Mouse (Mus musculus): ENCODE data around the gene Pdcd5. TPM values are rescaled to one million over a fixed set of nuclear protein-coding genes. Genes with fewer than 3 reads are reported as not detected.

Pdcd5 gene
- polyA plus RNA-seq, 1 experiment from 2014 or later, result 323 TPM

- Histone ChIP-seq H3K27me3 (ENCODE audit: control insufficient read depth, insufficient read depth, low read length) (no peaks in the 10 kb centered on the region), H3K9me3 (replicated peaks; ENCODE audit: control insufficient read depth, low read length) (no peaks in the 10 kb centered on the region), H3K9ac (ENCODE audit: low read depth, low read length) (no peak overlapping the region), H3K36me3 (ENCODE audit: control insufficient read depth, insufficient read depth, low read length) (no peaks in the 10 kb centered on the region), H3K4me2 (no peak overlapping the region), H3K4me3 (ENCODE audit: low read depth, low read length) (no peak overlapping the region), H3K27ac (ENCODE audit: low read depth, low read length) (no peak overlapping the region), H3K4me1 (ENCODE audit: control insufficient read depth, insufficient read depth, low read length) (no peaks in the 10 kb centered on the region)
- WGBS (ENCODE audit: insufficient replicate concordance), result 85% methylated on average over 6 of the region's 6 CpGs
- no peak for ATAC-seq (replicated peaks; ENCODE audit: insufficient number of reproducible peaks, low FRiP score, low TSS enrichment)
Measured at GRCm38 (mm10) chr7:35683409-35684122, 36.2 kb upstream of the Pdcd5 start.

GRCm38 (mm10) chr7:35681559-35681958 lies 34.2 kb upstream of the Pdcd5 start:
- WGBS (ENCODE audit: insufficient replicate concordance), result 73% methylated on average over 3 of the region's 3 CpGs
- H3K9me3 ChIP-seq (replicated peaks; ENCODE audit: control insufficient read depth, low read length), result no peaks in the 10 kb centered on the region
- no peaks in the 10 kb centered on the region for H3K4me1 ChIP-seq (ENCODE audit: control insufficient read depth, insufficient read depth, low read length)
- no peaks in the 10 kb centered on the region for H3K27me3 ChIP-seq (ENCODE audit: control insufficient read depth, insufficient read depth, low read length)
- no peak overlapping the region for H3K27ac ChIP-seq (ENCODE audit: low read depth, low read length)
- H3K36me3 ChIP-seq (ENCODE audit: control insufficient read depth, insufficient read depth, low read length), result no peaks in the 10 kb centered on the region
- H3K9ac ChIP-seq (ENCODE audit: low read depth, low read length), result no peak overlapping the region
- ATAC-seq (replicated peaks; ENCODE audit: insufficient number of reproducible peaks, low FRiP score, low TSS enrichment), result no peak
- H3K4me3 ChIP-seq (ENCODE audit: low read depth, low read length), result no peak overlapping the region
- no peak overlapping the region for H3K4me2 ChIP-seq

- no peak overlapping the region for H3K4me3 ChIP-seq (ENCODE audit: low read depth, low read length)
- no peaks in the 10 kb centered on the region for H3K27me3 ChIP-seq (ENCODE audit: control insufficient read depth, insufficient read depth, low read length)
- H3K9me3 ChIP-seq (replicated peaks; ENCODE audit: control insufficient read depth, low read length), result no peaks in the 10 kb centered on the region
- H3K27ac ChIP-seq (ENCODE audit: low read depth, low read length), result no peak overlapping the region
- no peaks in the 10 kb centered on the region for H3K36me3 ChIP-seq (ENCODE audit: control insufficient read depth, insufficient read depth, low read length)
- H3K4me1 ChIP-seq (ENCODE audit: control insufficient read depth, insufficient read depth, low read length), result no peaks in the 10 kb centered on the region
- ATAC-seq (replicated peaks; ENCODE audit: insufficient number of reproducible peaks, low FRiP score, low TSS enrichment), result no peak
- no peak overlapping the region for H3K4me2 ChIP-seq
- 62% methylated on average over 4 of the region's 4 CpGs for WGBS (ENCODE audit: insufficient replicate concordance)
- no peak overlapping the region for H3K9ac ChIP-seq (ENCODE audit: low read depth, low read length)
Measured at GRCm38 (mm10) chr7:35678976-35679375, 31.7 kb upstream of the Pdcd5 start.

GRCm38 (mm10) chr7:35668066-35669041 lies 21.0 kb upstream of the Pdcd5 start:
- Histone ChIP-seq H3K9ac (ENCODE audit: low read depth, low read length) (no peak overlapping the region), H3K27ac (ENCODE audit: low read depth, low read length) (no peak overlapping the region), H3K4me1 (ENCODE audit: control insufficient read depth, insufficient read depth, low read length) (no peaks in the 10 kb centered on the region), H3K4me3 (ENCODE audit: low read depth, low read length) (no peak overlapping the region), H3K4me2 (no peak overlapping the region), H3K9me3 (replicated peaks; ENCODE audit: control insufficient read depth, low read length) (no peaks in the 10 kb centered on the region), H3K36me3 (ENCODE audit: control insufficient read depth, insufficient read depth, low read length) (no peaks in the 10 kb centered on the region), H3K27me3 (ENCODE audit: control insufficient read depth, insufficient read depth, low read length) (no peaks in the 10 kb centered on the region)
- WGBS (ENCODE audit: insufficient replicate concordance), result 62% methylated on average over 18 of the region's 18 CpGs
- no peak for ATAC-seq (replicated peaks; ENCODE audit: insufficient number of reproducible peaks, low FRiP score, low TSS enrichment)

- Histone ChIP-seq H3K9me3 (replicated peaks; ENCODE audit: control insufficient read depth, low read length) (no peaks in the 10 kb centered on the region), H3K27me3 (ENCODE audit: control insufficient read depth, insufficient read depth, low read length) (no peaks in the 10 kb centered on the region), H3K4me3 (ENCODE audit: low read depth, low read length) (no peak overlapping the region), H3K36me3 (ENCODE audit: control insufficient read depth, insufficient read depth, low read length) (no peaks in the 10 kb centered on the region), H3K4me1 (ENCODE audit: control insufficient read depth, insufficient read depth, low read length) (no peaks in the 10 kb centered on the region), H3K9ac (ENCODE audit: low read depth, low read length) (no peak overlapping the region), H3K4me2 (no peak overlapping the region), H3K27ac (ENCODE audit: low read depth, low read length) (no peak overlapping the region)
- no peak for ATAC-seq (replicated peaks; ENCODE audit: insufficient number of reproducible peaks, low FRiP score, low TSS enrichment)
- 55% methylated on average over 16 of the region's 16 CpGs for WGBS (ENCODE audit: insufficient replicate concordance)
Measured at GRCm38 (mm10) chr7:35663790-35664376, 16.6 kb upstream of the Pdcd5 start.

- ATAC-seq (replicated peaks; ENCODE audit: insufficient number of reproducible peaks, low FRiP score, low TSS enrichment), result no peak
- H3K27ac ChIP-seq (ENCODE audit: low read depth, low read length), result no peak overlapping the region
- no peaks in the 10 kb centered on the region for H3K4me1 ChIP-seq (ENCODE audit: control insufficient read depth, insufficient read depth, low read length)
- no peak overlapping the region for H3K4me2 ChIP-seq
- WGBS (ENCODE audit: insufficient replicate concordance), result 51% methylated on average over 3 of the region's 3 CpGs
- no peaks in the 10 kb centered on the region for H3K27me3 ChIP-seq (ENCODE audit: control insufficient read depth, insufficient read depth, low read length)
- no peak overlapping the region for H3K4me3 ChIP-seq (ENCODE audit: low read depth, low read length)
- H3K9ac ChIP-seq (ENCODE audit: low read depth, low read length), result no peak overlapping the region
- no peaks in the 10 kb centered on the region for H3K9me3 ChIP-seq (replicated peaks; ENCODE audit: control insufficient read depth, low read length)
- H3K36me3 ChIP-seq (ENCODE audit: control insufficient read depth, insufficient read depth, low read length), result no peaks in the 10 kb centered on the region
Measured at GRCm38 (mm10) chr7:35659173-35659572, 11.9 kb upstream of the Pdcd5 start.

GRCm38 (mm10) chr7:35657829-35658228 lies 10.5 kb upstream of the Pdcd5 start:
- H3K27me3 ChIP-seq (ENCODE audit: control insufficient read depth, insufficient read depth, low read length), result no peaks in the 10 kb centered on the region
- H3K36me3 ChIP-seq (ENCODE audit: control insufficient read depth, insufficient read depth, low read length), result no peaks in the 10 kb centered on the region
- no peak overlapping the region for H3K27ac ChIP-seq (ENCODE audit: low read depth, low read length)
- H3K4me1 ChIP-seq (ENCODE audit: control insufficient read depth, insufficient read depth, low read length), result no peaks in the 10 kb centered on the region
- ATAC-seq (replicated peaks; ENCODE audit: insufficient number of reproducible peaks, low FRiP score, low TSS enrichment), result no peak
- no peak overlapping the region for H3K4me2 ChIP-seq
- WGBS (ENCODE audit: insufficient replicate concordance), result 44% methylated on average over 6 of the region's 6 CpGs
- H3K4me3 ChIP-seq (ENCODE audit: low read depth, low read length), result no peak overlapping the region
- no peaks in the 10 kb centered on the region for H3K9me3 ChIP-seq (replicated peaks; ENCODE audit: control insufficient read depth, low read length)
- no peak overlapping the region for H3K9ac ChIP-seq (ENCODE audit: low read depth, low read length)

- H3K36me3 ChIP-seq (ENCODE audit: control insufficient read depth, insufficient read depth, low read length), result no peaks in the 10 kb centered on the region
- H3K4me2 ChIP-seq, result no peak overlapping the region
- no peaks in the 10 kb centered on the region for H3K9me3 ChIP-seq (replicated peaks; ENCODE audit: control insufficient read depth, low read length)
- no peak overlapping the region for H3K27ac ChIP-seq (ENCODE audit: low read depth, low read length)
- ATAC-seq (replicated peaks; ENCODE audit: insufficient number of reproducible peaks, low FRiP score, low TSS enrichment), result no peak
- no peaks in the 10 kb centered on the region for H3K4me1 ChIP-seq (ENCODE audit: control insufficient read depth, insufficient read depth, low read length)
- no peaks in the 10 kb centered on the region for H3K27me3 ChIP-seq (ENCODE audit: control insufficient read depth, insufficient read depth, low read length)
- 78% methylated on average over 10 of the region's 10 CpGs for WGBS (ENCODE audit: insufficient replicate concordance)
- H3K4me3 ChIP-seq (ENCODE audit: low read depth, low read length), result no peak overlapping the region
- H3K9ac ChIP-seq (ENCODE audit: low read depth, low read length), result no peak overlapping the region
Measured at GRCm38 (mm10) chr7:35651583-35652270, 4.4 kb upstream of the Pdcd5 start.
